Mouse (Mus musculus) spleen, postnatal 14 days (tissue): Measurements from ENCODE around the gene Tnfrsf1b.

Experiments
- DNase-seq, 2 experiments: peaks; one replicate each; pipeline ENCODE4 v3.0.0; 2021 to 2022; ENCODE audit warnings: low spot score in 2 of 2

The Tnfrsf1b gene

GRCm38 (mm10) chr4:145219240-145219985 is 27.3 kb downstream of the Tnfrsf1b start:
- DNase-seq, result peak; percentile 27 to 46

- no peak for DNase-seq
Measured at GRCm38 (mm10) chr4:145217837-145218236, 28.8 kb downstream of the Tnfrsf1b start.

- DNase-seq, result no peak
Measured at GRCm38 (mm10) chr4:145217046-145217445, 29.6 kb downstream of the Tnfrsf1b start.

- DNase-seq, result no peak
Measured at GRCm38 (mm10) chr4:145215396-145215795, 31.3 kb downstream of the Tnfrsf1b start.

GRCm38 (mm10) chr4:145214786-145215174 is 31.9 kb downstream of the Tnfrsf1b start:
- no peak for DNase-seq

GRCm38 (mm10) chr4:145213999-145214785 is 32.5 kb downstream of the Tnfrsf1b start:
- DNase-seq, result peak; percentile 79 to 88

GRCm38 (mm10) chr4:145211076-145211475 is 35.6 kb downstream of the Tnfrsf1b start:
- no peak for DNase-seq

GRCm38 (mm10) chr4:145210564-145210963 is 36.1 kb downstream of the Tnfrsf1b start:
- DNase-seq, result no peak

GRCm38 (mm10) chr4:145209690-145210088 is 37.0 kb downstream of the Tnfrsf1b start:
- DNase-seq, result no peak

- no peak for DNase-seq
Measured at GRCm38 (mm10) chr4:145209076-145209689, 37.5 kb downstream of the Tnfrsf1b start.

- no peak for DNase-seq
Measured at GRCm38 (mm10) chr4:145207718-145208371, 38.8 kb downstream of the Tnfrsf1b start.

- DNase-seq, result no peak
Measured at GRCm38 (mm10) chr4:145204779-145205178, 41.9 kb downstream of the Tnfrsf1b start.

- DNase-seq, result no peak
Measured at GRCm38 (mm10) chr4:145203305-145203704, 43.4 kb downstream of the Tnfrsf1b start.

GRCm38 (mm10) chr4:145201424-145201823 is 45.2 kb downstream of the Tnfrsf1b start:
- no peak for DNase-seq

- peak in 1 of 2 experiments; percentile 24 for DNase-seq
Measured at GRCm38 (mm10) chr4:145199982-145200699, 46.5 kb downstream of the Tnfrsf1b start.

- no peak for DNase-seq
Measured at GRCm38 (mm10) chr4:145196586-145196985, 50.1 kb downstream of the Tnfrsf1b start.

GRCm38 (mm10) chr4:145195172-145195571 is 51.5 kb downstream of the Tnfrsf1b start:
- DNase-seq, result no peak

GRCm38 (mm10) chr4:145194559-145195162 is 52.0 kb downstream of the Tnfrsf1b start, which contains the start of gene Vps13d:
Gene Vps13d (minus strand): TSS chr4:145195005.
- DNase-seq, result peak; percentile 89 to 96

- DNase-seq, result peak in 1 of 2 experiments; percentile 19
Measured at GRCm38 (mm10) chr4:145193991-145194511, 52.6 kb downstream of the Tnfrsf1b start.

- DNase-seq, result no peak
Measured at GRCm38 (mm10) chr4:145193406-145193805, 53.3 kb downstream of the Tnfrsf1b start.
